Mouse (Mus musculus) kidney, postnatal 0 days (tissue): ENCODE data around the gene Crybg2. TPM values are rescaled to one million over a fixed set of nuclear protein-coding genes. Genes with fewer than 3 reads are reported as not detected.

ENCODE experiments used
- ATAC-seq: fragments of 200-750 bp; cut with Nextera tagmentation; replicated peaks from 2 replicates; pipeline ENCODE4 v1.8.0; 2017; ENCODE audit warnings: low read depth, moderate number of reproducible peaks, moderate TSS enrichment, moderate library complexity; ENCODE audit not compliant: low FRiP score
- DNase-seq: peaks from one replicate; pipeline ENCODE4 v3.0.0-alpha.2; 2016; ENCODE audit warnings: low spot score
- H3K27ac ChIP-seq: fragments of 300-500 bp; sonication (generic); 2 replicates; pipeline ENCODE4 v1.5.1; 2014; ENCODE audit warnings: mild to moderate bottlenecking
- H3K27me3 ChIP-seq: fragments of 300-500 bp; sonication (generic); 2 replicates; pipeline ENCODE4 v1.6.1; 2014; ENCODE audit warnings: low read length, mixed read lengths; ENCODE audit not compliant: insufficient read depth
- H3K36me3 ChIP-seq: fragments of 300-500 bp; sonication (generic); 2 replicates; pipeline ENCODE4 v1.6.1; 2014; ENCODE audit warnings: low read length, mixed read lengths; ENCODE audit not compliant: insufficient read depth
- H3K4me1 ChIP-seq: fragments of 300-500 bp; sonication (generic); replicated peaks from 2 replicates; pipeline ENCODE4 v1.6.1; 2014; ENCODE audit warnings: antibody characterized with exemption, low read length, mixed read lengths; ENCODE audit not compliant: insufficient read depth
- H3K4me2 ChIP-seq: fragments of 300-500 bp; sonication (generic); 2 replicates; pipeline ENCODE4 v1.6.1; 2014; ENCODE audit warnings: mild to moderate bottlenecking, low read length, moderate library complexity, mixed read lengths
- H3K4me3 ChIP-seq: fragments of 300-500 bp; sonication (generic); replicated peaks from 2 replicates; pipeline ENCODE4 v1.5.1; 2014; ENCODE audit warnings: low read depth, low read length
- H3K9ac ChIP-seq: fragments of 300-500 bp; sonication (generic); 2 replicates; pipeline ENCODE4 v1.6.1; 2014; ENCODE audit warnings: low read depth, low read length
- H3K9me3 ChIP-seq: fragments of 300-500 bp; sonication (generic); replicated peaks from 2 replicates; pipeline ENCODE4 v1.6.1; 2016; ENCODE audit warnings: low read length, inconsistent platforms, mixed read lengths
- CTCF ChIP-seq: IDR thresholded peaks from 2 replicates; pipeline ENCODE4 v1.5.1; 2016; ENCODE audit warnings: antibody characterized with exemption, low read depth, mild to moderate bottlenecking, moderate library complexity
- WGBS: fragments of 180-500 bp; shearing (Covaris S2); extraction: QIAGEN DNeasy Blood & Tissue Kit; methylation state at CpG from one replicate; pipeline ENCODE4 v1.1.7; 2014; 5-methylcytosine and 5-hydroxymethylcytosine counted together
- polyA plus RNA-seq: library from polyadenylated mRNA; unstranded; fragments of >200 nt; fragmentation: Nextera tagmentation; extraction: Ambion mirVana; gene quantifications from 2 replicates; pipeline ENCODE4 v1.2.1, GENCODE M21; 2015

The Crybg2 gene
- polyA plus RNA-seq, 1 experiment from 2014 or later = 2.8 TPM

GRCm38 (mm10) chr4:134017201-134017865 lies 43.3 kb upstream of the Crybg2 start:
- Histone ChIP-seq H3K4me1 (no peaks in the 10 kb centered on the region), H3K4me2 (peak overlapping the region; percentile 28; the same call in 1 of the 2 replicates), H3K36me3 (no peaks in the 10 kb centered on the region), H3K9me3 (no peaks in the 10 kb centered on the region), H3K4me3 (no peak overlapping the region), H3K9ac (no peak overlapping the region), H3K27ac (no peak overlapping the region), H3K27me3 (peaks cover 19% of the 10 kb centered on the region)
- no peak for TF ChIP-seq CTCF
- 5% methylated on average over 21 of the region's 21 CpGs for WGBS
- ATAC-seq (no peak), DNase-seq (no peak)

DNA sequence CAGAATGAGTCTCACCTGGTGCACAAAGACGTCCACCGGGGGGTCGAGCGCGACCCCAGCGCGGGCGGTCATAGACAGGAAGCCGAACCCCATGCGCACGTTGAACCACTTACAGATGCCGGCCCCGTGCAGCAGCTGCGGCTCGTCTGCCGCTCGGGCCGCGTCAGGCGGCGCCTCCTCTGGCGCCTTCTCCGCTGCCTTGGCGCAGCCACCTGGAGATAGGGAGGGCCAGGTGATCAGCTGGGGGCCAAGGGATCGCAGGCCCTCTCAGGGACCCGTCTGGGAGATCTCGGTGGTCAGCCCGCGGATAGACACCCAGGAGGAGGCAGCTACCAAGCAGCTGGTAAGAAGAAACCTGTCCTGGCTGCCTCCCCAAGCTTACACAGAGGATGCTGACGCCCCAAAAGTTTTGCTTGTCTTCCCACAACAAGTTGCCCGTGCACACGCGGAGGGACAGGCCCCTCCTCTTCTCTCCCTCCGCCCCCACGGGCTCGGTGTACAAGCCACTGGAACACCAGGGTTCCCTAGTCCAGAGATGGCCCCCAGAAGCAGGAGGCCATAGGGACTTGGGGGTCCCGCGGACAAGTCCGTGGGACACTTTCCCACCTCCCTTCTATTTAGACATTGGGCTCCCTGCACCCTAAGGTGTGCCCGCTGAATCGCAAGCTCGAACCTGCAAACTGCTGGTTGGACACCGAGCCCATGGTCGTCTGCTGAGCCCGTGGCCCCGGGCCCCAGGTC lies 42.4 kb upstream of the Crybg2 start:
- no peak overlapping the region for H3K27ac ChIP-seq
- 0 out of 2 replicates have a peak overlapping the region, but pooled peaks have one; percentile 9 for H3K4me3 ChIP-seq
- peak overlapping the region; percentile 28 for H3K4me2 ChIP-seq
- no peaks in the 10 kb centered on the region for H3K9me3 ChIP-seq
- under 1% methylated on average over 46 of the region's 46 CpGs for WGBS
- H3K27me3 ChIP-seq = peaks cover 19% of the 10 kb centered on the region
- H3K36me3 ChIP-seq = no peaks in the 10 kb centered on the region
- no peaks in the 10 kb centered on the region for H3K4me1 ChIP-seq
- ATAC-seq = no peak
- H3K9ac ChIP-seq = no peak overlapping the region
- no peak for DNase-seq
- no peak for TF ChIP-seq CTCF

GRCm38 (mm10) chr4:134018779-134019145 lies 41.9 kb upstream of the Crybg2 start, which contains the start of gene Lin28a:
Lin28a (minus strand) TSS chr4:134018841.
- Histone ChIP-seq H3K27me3 (peaks cover 19% of the 10 kb centered on the region), H3K9ac (no peak within 1 kb of the TSS), H3K9me3 (no peaks in the 10 kb centered on the region), H3K4me2 (peak within 1 kb of the TSS; percentile 28), H3K36me3 (no peaks in the 10 kb centered on the region), H3K4me1 (no peaks in the 10 kb centered on the region), H3K27ac (no peak within 1 kb of the TSS), H3K4me3 (0 out of 2 replicates have a peak within 1 kb of the TSS, but pooled peaks have one; percentile 9)
- 0 out of 2 replicates have a peak, but pooled peaks have one; percentile 36 for ATAC-seq
- 2% methylated on average over 9 of the region's 9 CpGs for WGBS
- no peak for TF ChIP-seq CTCF
- no peak for DNase-seq

- no peak for TF ChIP-seq CTCF
- 4% methylated on average over 9 of the region's 10 CpGs for WGBS
- no peak overlapping the region for H3K9ac ChIP-seq
- no peak overlapping the region for H3K27ac ChIP-seq
- DNase-seq (no peak), ATAC-seq (peak; percentile 13; the same call in 1 of the 2 replicates)
- no peaks in the 10 kb centered on the region for H3K9me3 ChIP-seq
- H3K4me1 ChIP-seq = no peaks in the 10 kb centered on the region
- peaks cover 19% of the 10 kb centered on the region for H3K27me3 ChIP-seq
- H3K36me3 ChIP-seq = no peaks in the 10 kb centered on the region
- H3K4me3 ChIP-seq = no peak overlapping the region
- no peak overlapping the region for H3K4me2 ChIP-seq
Measured at GRCm38 (mm10) chr4:134019210-134019609, 41.4 kb upstream of the Crybg2 start.

- H3K4me3 ChIP-seq = no peak overlapping the region
- no peak for DNase-seq
- no peaks in the 10 kb centered on the region for H3K9me3 ChIP-seq
- H3K4me2 ChIP-seq = no peak overlapping the region
- WGBS = 3% methylated on average over 16 of the region's 16 CpGs
- peaks cover 19% of the 10 kb centered on the region for H3K27me3 ChIP-seq
- TF ChIP-seq CTCF = no peak
- no peak overlapping the region for H3K27ac ChIP-seq
- H3K4me1 ChIP-seq = no peaks in the 10 kb centered on the region
- no peaks in the 10 kb centered on the region for H3K36me3 ChIP-seq
- H3K9ac ChIP-seq = no peak overlapping the region
- ATAC-seq = no peak
Measured at GRCm38 (mm10) chr4:134019641-134020351, 40.8 kb upstream of the Crybg2 start.

DNA sequence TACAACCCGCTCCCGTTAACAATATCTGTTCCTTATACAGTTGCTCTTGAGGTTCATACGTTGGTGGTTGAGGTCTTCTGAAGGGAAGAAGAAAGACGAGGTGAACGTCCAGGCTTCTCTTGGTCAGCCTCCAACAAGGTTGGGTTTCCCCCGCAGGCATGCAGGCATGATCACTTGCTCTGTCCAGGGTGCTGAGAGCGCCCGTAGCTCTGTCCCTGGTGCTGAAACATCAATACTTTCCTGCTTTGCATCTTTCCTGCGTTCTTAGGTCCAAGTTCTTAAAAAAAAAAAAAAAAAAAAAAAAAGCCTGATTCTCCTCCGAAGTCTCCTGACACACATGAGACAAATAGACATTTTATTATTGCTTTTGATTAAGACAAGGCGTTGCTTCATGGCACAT lies 40.0 kb upstream of the Crybg2 start:
- DNase-seq (peak; percentile 86), ATAC-seq (no peak)
- Histone ChIP-seq H3K27ac (no peak overlapping the region), H3K4me3 (no peak overlapping the region), H3K4me1 (no peaks in the 10 kb centered on the region), H3K9me3 (no peaks in the 10 kb centered on the region), H3K9ac (no peak overlapping the region), H3K4me2 (no peak overlapping the region), H3K36me3 (no peaks in the 10 kb centered on the region), H3K27me3 (peaks cover 19% of the 10 kb centered on the region)
- 3% methylated on average over 11 of the region's 11 CpGs for WGBS
- no peak for TF ChIP-seq CTCF
